Mouse (Mus musculus) kidney, postnatal 0 days (tissue): Measurements from ENCODE around the gene Hist1h3f. TPM values are rescaled to one million over a fixed set of nuclear protein-coding genes. Genes with fewer than 3 reads are reported as not detected.

ENCODE experiments used
- ATAC-seq: fragments of 200-750 bp; cut with Nextera tagmentation; replicated peaks from 2 replicates; pipeline ENCODE4 v1.8.0; 2017; ENCODE audit warnings: low read depth, moderate number of reproducible peaks, moderate TSS enrichment, moderate library complexity; ENCODE audit not compliant: low FRiP score
- DNase-seq: peaks from one replicate; pipeline ENCODE4 v3.0.0-alpha.2; 2016; ENCODE audit warnings: low spot score
- H3K27ac ChIP-seq: fragments of 300-500 bp; sonication (generic); 2 replicates; pipeline ENCODE4 v1.5.1; 2014; ENCODE audit warnings: mild to moderate bottlenecking
- H3K27me3 ChIP-seq: fragments of 300-500 bp; sonication (generic); 2 replicates; pipeline ENCODE4 v1.6.1; 2014; ENCODE audit warnings: low read length, mixed read lengths; ENCODE audit not compliant: insufficient read depth
- H3K36me3 ChIP-seq: fragments of 300-500 bp; sonication (generic); 2 replicates; pipeline ENCODE4 v1.6.1; 2014; ENCODE audit warnings: low read length, mixed read lengths; ENCODE audit not compliant: insufficient read depth
- H3K4me1 ChIP-seq: fragments of 300-500 bp; sonication (generic); replicated peaks from 2 replicates; pipeline ENCODE4 v1.6.1; 2014; ENCODE audit warnings: antibody characterized with exemption, low read length, mixed read lengths; ENCODE audit not compliant: insufficient read depth
- H3K4me2 ChIP-seq: fragments of 300-500 bp; sonication (generic); 2 replicates; pipeline ENCODE4 v1.6.1; 2014; ENCODE audit warnings: mild to moderate bottlenecking, low read length, moderate library complexity, mixed read lengths
- H3K4me3 ChIP-seq: fragments of 300-500 bp; sonication (generic); replicated peaks from 2 replicates; pipeline ENCODE4 v1.5.1; 2014; ENCODE audit warnings: low read depth, low read length
- H3K9ac ChIP-seq: fragments of 300-500 bp; sonication (generic); 2 replicates; pipeline ENCODE4 v1.6.1; 2014; ENCODE audit warnings: low read depth, low read length
- H3K9me3 ChIP-seq: fragments of 300-500 bp; sonication (generic); replicated peaks from 2 replicates; pipeline ENCODE4 v1.6.1; 2016; ENCODE audit warnings: low read length, inconsistent platforms, mixed read lengths
- CTCF ChIP-seq: IDR thresholded peaks from 2 replicates; pipeline ENCODE4 v1.5.1; 2016; ENCODE audit warnings: antibody characterized with exemption, low read depth, mild to moderate bottlenecking, moderate library complexity
- WGBS: fragments of 180-500 bp; shearing (Covaris S2); extraction: QIAGEN DNeasy Blood & Tissue Kit; methylation state at CpG from one replicate; pipeline ENCODE4 v1.1.7; 2014; 5-methylcytosine and 5-hydroxymethylcytosine counted together
- polyA plus RNA-seq: library from polyadenylated mRNA; unstranded; fragments of >200 nt; fragmentation: Nextera tagmentation; extraction: Ambion mirVana; gene quantifications from 2 replicates; pipeline ENCODE4 v1.2.1, GENCODE M21; 2015

The Hist1h3f gene
- polyA plus RNA-seq, 1 experiment from 2014 or later = 0.83 TPM

DNA sequence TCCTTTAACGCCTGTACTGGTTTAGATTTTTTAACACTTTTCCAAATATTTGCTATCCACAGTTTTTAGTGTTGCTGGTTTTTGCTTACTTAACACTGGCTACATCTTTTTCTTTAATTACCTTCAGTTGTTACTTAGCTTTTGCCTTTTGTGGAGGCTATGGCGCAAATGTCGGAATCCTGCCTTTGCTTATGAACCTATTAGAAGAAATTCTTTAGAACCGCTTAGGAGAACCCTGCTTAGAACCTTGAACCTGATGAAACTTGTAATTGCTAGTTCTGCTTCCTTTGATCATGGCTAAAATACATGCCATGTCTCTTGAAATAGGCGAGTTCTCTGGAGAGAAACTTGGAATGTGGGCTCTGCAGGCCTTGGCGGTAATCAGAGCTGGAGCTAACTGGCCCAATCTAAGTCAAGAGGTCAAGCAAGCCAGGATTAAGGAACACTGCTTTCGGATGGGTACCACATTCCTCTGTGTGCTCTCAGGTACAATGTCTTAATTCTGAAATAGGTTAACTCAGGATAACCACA lies 32.6 kb downstream of the Hist1h3f start:
- Histone ChIP-seq H3K4me1 (peaks cover 13% of the 10 kb centered on the region; the same call in 1 of the 2 replicates), H3K9ac (peak overlapping the region; percentile 53; the same call in 1 of the 2 replicates)
- peak; percentile 40 for DNase-seq

DNA sequence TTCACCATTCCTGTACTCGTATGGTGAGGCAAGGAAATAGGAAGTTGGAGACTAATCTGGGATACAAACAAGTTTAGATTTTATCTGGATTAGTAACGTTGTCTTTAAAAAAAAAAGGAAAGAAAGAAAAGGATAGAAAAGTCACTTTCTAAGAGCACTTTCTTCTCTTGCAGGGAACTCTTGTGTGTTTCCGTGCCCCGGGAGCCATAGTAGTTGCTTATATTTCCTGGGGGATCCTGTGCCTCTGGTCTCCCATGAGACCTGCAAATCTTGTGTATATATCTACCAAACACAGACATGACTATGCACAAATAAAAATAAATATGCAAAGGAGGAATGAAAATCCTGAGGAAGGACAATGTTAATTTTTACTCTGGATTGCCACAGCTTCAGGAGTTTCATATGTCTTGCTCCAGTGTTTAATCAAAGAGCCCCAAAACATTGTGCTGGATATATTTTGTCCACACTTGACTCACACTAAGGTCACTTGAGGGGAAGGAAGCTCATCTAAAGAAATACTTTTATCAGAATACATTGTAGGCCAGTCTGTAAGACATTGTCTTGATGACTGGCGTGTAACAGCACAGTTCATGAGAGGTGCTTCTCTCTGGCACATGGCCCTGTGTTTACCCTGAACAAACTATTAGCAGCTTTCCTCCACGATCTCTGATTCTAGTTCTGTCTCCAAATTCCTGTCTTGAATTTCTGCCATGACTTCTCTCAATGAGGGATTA lies 33.2 kb downstream of the Hist1h3f start:
- WGBS = 38% methylated on average over 6 of the region's 6 CpGs
- no peaks in the 10 kb centered on the region for H3K9me3 ChIP-seq
- TF ChIP-seq CTCF = no peak
- peak overlapping the region; percentile 32 for H3K4me3 ChIP-seq
- no peaks in the 10 kb centered on the region for H3K27me3 ChIP-seq
- peak overlapping the region; percentile 58; the same call in 1 of the 2 replicates for H3K27ac ChIP-seq
- peak overlapping the region; percentile 59 for H3K4me2 ChIP-seq
- H3K4me1 ChIP-seq = peaks cover 13% of the 10 kb centered on the region; the same call in 1 of the 2 replicates
- DNase-seq = no peak
- peak overlapping the region; percentile 53; the same call in 1 of the 2 replicates for H3K9ac ChIP-seq
- ATAC-seq = no peak
- no peaks in the 10 kb centered on the region for H3K36me3 ChIP-seq

More for the DNA sequence above, 32.6 kb downstream of the Hist1h3f start:
- no peaks in the 10 kb centered on the region for H3K9me3 ChIP-seq
- peak overlapping the region; percentile 59 for H3K4me2 ChIP-seq
- 10% methylated on average over 7 of the region's 7 CpGs for WGBS
- H3K4me3 ChIP-seq = peak overlapping the region; percentile 32
- H3K27ac ChIP-seq = peak overlapping the region; percentile 58; the same call in 1 of the 2 replicates
- ATAC-seq = no peak
- no peaks in the 10 kb centered on the region for H3K36me3 ChIP-seq
- no peaks in the 10 kb centered on the region for H3K27me3 ChIP-seq
- no peak for TF ChIP-seq CTCF

DNA sequence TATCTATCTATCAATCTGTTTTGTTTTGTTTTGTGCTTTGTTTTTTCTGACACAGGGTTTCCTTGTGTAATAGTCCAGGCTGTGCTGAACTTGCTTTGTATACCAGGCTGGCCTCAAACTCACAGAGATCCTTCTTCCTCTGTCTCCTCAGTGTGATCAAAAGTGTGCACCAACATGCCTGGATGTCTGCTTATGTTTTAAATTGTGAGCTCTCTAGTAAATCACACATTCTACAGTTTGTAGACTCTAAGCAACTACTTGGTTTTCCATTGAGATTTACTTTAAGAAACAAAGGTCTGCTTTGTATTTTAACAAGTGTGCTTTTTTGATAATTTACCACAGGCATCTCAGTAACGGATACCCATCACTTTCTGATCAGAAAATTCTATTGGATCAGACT lies 34.0 kb downstream of the Hist1h3f start:
- H3K4me3 ChIP-seq = no peak overlapping the region
- H3K9ac ChIP-seq = no peak overlapping the region
- H3K36me3 ChIP-seq = no peaks in the 10 kb centered on the region
- no peaks in the 10 kb centered on the region for H3K9me3 ChIP-seq
- no peak for TF ChIP-seq CTCF
- 89% methylated on average over 1 of the region's 1 CpGs for WGBS
- H3K27me3 ChIP-seq = no peaks in the 10 kb centered on the region
- H3K4me1 ChIP-seq = peaks cover 10% of the 10 kb centered on the region; the same call in 1 of the 2 replicates
- ATAC-seq = no peak
- H3K4me2 ChIP-seq = no peak overlapping the region
- no peak overlapping the region for H3K27ac ChIP-seq
- no peak for DNase-seq

DNA sequence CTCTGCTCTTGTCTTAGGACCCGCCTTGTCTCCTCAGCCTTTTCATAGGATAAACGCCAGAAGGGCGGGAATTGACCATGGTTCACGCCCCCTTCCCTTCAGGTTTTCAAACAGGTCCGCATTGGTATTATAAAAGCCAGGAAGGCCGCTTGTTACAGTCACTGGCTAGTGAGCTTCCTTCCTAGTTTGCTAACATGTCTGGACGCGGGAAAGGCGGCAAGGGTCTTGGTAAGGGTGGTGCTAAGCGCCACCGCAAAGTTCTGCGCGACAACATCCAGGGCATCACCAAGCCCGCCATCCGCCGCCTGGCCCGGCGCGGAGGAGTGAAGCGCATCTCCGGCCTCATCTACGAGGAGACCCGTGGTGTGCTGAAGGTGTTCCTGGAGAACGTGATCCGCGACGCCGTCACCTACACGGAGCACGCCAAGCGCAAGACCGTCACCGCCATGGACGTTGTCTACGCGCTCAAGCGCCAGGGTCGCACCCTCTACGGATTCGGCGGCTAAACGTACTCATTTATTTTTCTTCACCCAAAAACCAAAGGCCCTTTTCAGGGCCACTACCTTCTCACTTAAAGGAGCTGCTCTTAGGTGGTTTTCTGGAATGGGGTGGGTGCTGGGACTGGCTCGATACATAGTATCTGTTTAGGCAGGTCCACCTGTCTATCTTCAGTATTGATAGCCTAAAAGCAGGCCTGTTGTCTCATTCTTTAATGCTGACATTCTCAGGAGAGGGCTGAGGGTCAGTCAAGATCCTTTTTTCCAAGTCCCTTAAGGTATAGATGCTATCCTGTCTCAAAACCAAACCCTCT lies 37.8 kb downstream of the Hist1h3f start, which contains the start of gene Hist1h4d:
Hist1h4d (plus strand) TSS at position 191 of the 811 bp plus-strand sequence.
- Histone ChIP-seq H3K4me2 (peak within 1 kb of the TSS; percentile 79), H3K27ac (peak within 1 kb of the TSS; percentile 97), H3K4me3 (peak within 1 kb of the TSS; percentile 50), H3K27me3 (no peaks in the 10 kb centered on the region), H3K4me1 (peaks cover under 1% of the 10 kb centered on the region; the same call in 1 of the 2 replicates), H3K36me3 (no peaks in the 10 kb centered on the region), H3K9ac (peak within 1 kb of the TSS; percentile 67), H3K9me3 (no peaks in the 10 kb centered on the region)
- peak; percentile 97 for DNase-seq
- TF ChIP-seq CTCF = no peak
- under 1% methylated on average over 42 of the region's 43 CpGs for WGBS
- peak; percentile 88 for ATAC-seq

DNA sequence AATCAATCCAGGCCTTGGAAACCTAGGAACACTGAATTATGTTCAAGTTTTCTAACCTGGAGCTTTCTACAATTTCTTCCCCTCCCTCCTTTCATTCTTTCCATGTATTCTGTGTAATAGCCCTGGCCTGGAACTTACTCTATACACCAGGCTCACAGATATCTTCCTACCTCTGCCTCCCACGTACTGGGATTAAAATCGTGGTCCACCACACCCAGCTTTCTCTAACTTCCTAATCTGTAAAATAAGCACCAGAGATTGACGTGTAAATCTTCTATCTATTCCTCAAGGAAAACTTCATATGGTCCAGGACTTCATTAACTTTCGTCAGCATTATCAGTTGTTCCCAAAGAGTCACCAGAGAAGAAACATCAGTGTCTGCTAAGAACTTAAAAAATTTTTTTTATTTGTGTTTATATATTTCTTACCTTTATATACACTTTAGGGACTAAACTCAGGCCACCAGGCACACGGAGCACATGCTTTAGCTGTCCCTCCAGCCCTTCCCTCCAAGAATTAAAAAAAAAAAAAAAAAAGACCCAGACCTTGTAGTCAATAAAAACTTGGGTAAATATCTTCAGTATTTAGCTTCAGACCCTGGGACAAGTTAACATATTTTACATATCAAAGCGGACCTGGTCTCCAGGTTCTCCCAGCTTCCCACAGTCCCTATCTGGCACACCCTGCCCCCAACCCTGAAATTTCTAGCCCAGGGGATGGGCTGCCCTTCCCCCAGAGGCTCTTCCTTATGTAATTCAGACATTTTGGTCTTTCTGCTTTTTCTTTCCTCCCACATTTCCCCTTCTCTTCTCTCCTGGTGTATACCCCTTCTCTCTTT lies 38.6 kb downstream of the Hist1h3f start:
- no peak for TF ChIP-seq CTCF
- WGBS = 7% methylated on average over 6 of the region's 6 CpGs

More for the DNA sequence above, 38.6 kb downstream of the Hist1h3f start:
- Histone ChIP-seq H3K27me3 (no peaks in the 10 kb centered on the region), H3K4me3 (peak overlapping the region; percentile 50), H3K36me3 (no peaks in the 10 kb centered on the region), H3K9ac (peak overlapping the region; percentile 67), H3K27ac (peak overlapping the region; percentile 97), H3K9me3 (no peaks in the 10 kb centered on the region), H3K4me2 (peak overlapping the region; percentile 79), H3K4me1 (no peaks in the 10 kb centered on the region)
- ATAC-seq (no peak), DNase-seq (peak; percentile 16)
